ENCODE assay signal across 14 mouse cellular contexts in genomic region chr13:41883665-41884291, GRCm38 (mm10). TPM values are rescaled to one million over a fixed set of nuclear protein-coding genes. Genes with fewer than 3 reads are reported as not detected.
DNase-seq lines count a peak whose midpoint lies in the region; ATAC-seq and TF ChIP-seq lines count a peak whose summit lies in the region.
"Had no signal": no experiment of that assay in that cellular context is flagged by ENCODE, and none has a peak within 500 bp of the region (broad histone marks: within the 10 kb centered on the region; RNA-seq: fewer than 3 reads in every experiment).

No protein-coding gene starts in this region.

- H3K4me3 ChIP-seq in layer of hippocampus, adult 2 months = no peak overlapping the region
- no peak overlapping the region for H3K4me3 ChIP-seq in hindbrain, embryonic 10.5 days
- H3K4me3 ChIP-seq: heart, embryonic 13.5 days; hindbrain, embryonic 15.5 days; myocyte had no signal

- peak; percentile 87 to 92 for ATAC-seq in hematopoietic stem cell, adult 5-6 weeks (replicated peaks in 1 of 2; ENCODE audit: insufficient read depth in 1 of 2, low FRiP score in 2 of 2, low TSS enrichment in 1 of 2, low read depth in 1 of 2, poor library complexity in 2 of 2, severe bottlenecking in 2 of 2)
- ATAC-seq: forebrain, embryonic 16.5 days had no signal

- no peak for TF ChIP-seq CTCF in layer of hippocampus, adult 2 months (conservative IDR thresholded peaks at IDR 0.05)

- 73% methylated on average over 4 of the region's 4 CpGs for WGBS in hindbrain, embryonic 10.5 days

- peak overlapping the region; percentile 14; the same call in 1 of the 2 replicates for H3K27ac ChIP-seq in layer of hippocampus, adult 2 months
- H3K27ac ChIP-seq in hindbrain, embryonic 10.5 days = no peak overlapping the region
- H3K27ac ChIP-seq: heart, embryonic 13.5 days; hindbrain, embryonic 15.5 days had no signal

- no peaks in the 10 kb centered on the region for H3K36me3 ChIP-seq in splenic B cell, adult 2 months (ENCODE audit: control insufficient read depth, insufficient read depth, low read length, poor library complexity, severe bottlenecking)
- no peaks in the 10 kb centered on the region for H3K36me3 ChIP-seq in hindbrain, embryonic 10.5 days
- H3K36me3 ChIP-seq: heart, embryonic 13.5 days; hindbrain, embryonic 15.5 days had no signal

- H3K4me1 ChIP-seq in hindbrain, embryonic 10.5 days (replicated peaks) = no peaks in the 10 kb centered on the region
- H3K4me1 ChIP-seq: hindbrain, embryonic 15.5 days had no signal

- DNase-seq in layer of hippocampus, adult 2 months (ENCODE audit: low spot score in 2 of 2) = no peak
- DNase-seq in layer of hippocampus, adult 18-20 months (ENCODE audit: low spot score in 2 of 2) = no peak
- peak; percentile 41 to 49 for DNase-seq in right cerebral cortex, postnatal 10 days (ENCODE audit: low spot score in 2 of 2)
- DNase-seq in right cerebral cortex, adult 2 months (ENCODE audit: low spot score in 2 of 2) = no peak
- peak; percentile 86 for DNase-seq in splenic B cell, adult 2 months (ENCODE audit: low read depth, low spot score)
- no peak for DNase-seq in Muller cell, postnatal 12 days (ENCODE audit: inconsistent ontology term)
- DNase-seq in hindbrain, embryonic 10.5 days (ENCODE audit: low spot score) = no peak
- DNase-seq: adrenal gland, adult 2 months; kidney, adult 9 months had no signal

- no peaks in the 10 kb centered on the region for H3K27me3 ChIP-seq in splenic B cell, adult 2 months (ENCODE audit: control insufficient read depth, insufficient read depth, low read length, poor library complexity, severe bottlenecking)
- no peaks in the 10 kb centered on the region for H3K27me3 ChIP-seq in hindbrain, embryonic 10.5 days (ENCODE audit: insufficient read depth, poor library complexity, severe bottlenecking)
- H3K27me3 ChIP-seq: heart, embryonic 13.5 days; hindbrain, embryonic 15.5 days had no signal

- no peaks in the 10 kb centered on the region for H3K9me3 ChIP-seq in hindbrain, embryonic 10.5 days
- H3K9me3 ChIP-seq: heart, embryonic 13.5 days; hindbrain, embryonic 15.5 days had no signal

RNA-seq across cellular contexts. Expression of gene Adtrp, which starts 36.3 kb away (rescaled TPM):
- total RNA-seq in layer of hippocampus, adult 2 months (2021) = not detected
- under 1 TPM in 1 of 2 experiments, not detected in 1; 0.40 TPM for total RNA-seq in layer of hippocampus, adult 18-20 months (2021)
- total RNA-seq in hematopoietic stem cell, adult 5-6 weeks (2017) = 0.63 TPM in 1 of 2 replicates, not detected in the other
- polyA plus RNA-seq in hindbrain, embryonic 10.5 days (2016; fragmentation: Nextera tagmentation; extraction: Ambion mirVana) = not detected in 2 replicates
- polyA plus RNA-seq: forebrain, embryonic 16.5 days; myocyte had no signal

Comparison
In these comparisons a context has a peak if more than half of its experiments do, and no peak if none do; other contexts are left out.
1. DNase-seq: peak in right cerebral cortex, postnatal 10 days (2 of 2) and splenic B cell, adult 2 months (single experiment); none in layer of hippocampus, adult 2 months (0 of 2), layer of hippocampus, adult 18-20 months (0 of 2), right cerebral cortex, adult 2 months (0 of 2), Muller cell, postnatal 12 days (single experiment) and hindbrain, embryonic 10.5 days (single experiment).